Mouse (Mus musculus) ES-Bruce4 (cell line): ENCODE data around the gene Lats1.

Source experiments
- CTCF ChIP-seq: IDR thresholded peaks from one replicate; pipeline ENCODE4 v1.8.1; 2011; ENCODE audit warnings: low read depth, low read length
- EP300 ChIP-seq: IDR thresholded peaks from 2 replicates; pipeline ENCODE4 v1.6.1; 2011; ENCODE audit warnings: low read depth, low read length; ENCODE audit not compliant: insufficient read depth
- POLR2A ChIP-seq: IDR thresholded peaks from one replicate; pipeline ENCODE4 v1.8.1; 2011; ENCODE audit warnings: low read length; ENCODE audit not compliant: insufficient read depth

DNA sequence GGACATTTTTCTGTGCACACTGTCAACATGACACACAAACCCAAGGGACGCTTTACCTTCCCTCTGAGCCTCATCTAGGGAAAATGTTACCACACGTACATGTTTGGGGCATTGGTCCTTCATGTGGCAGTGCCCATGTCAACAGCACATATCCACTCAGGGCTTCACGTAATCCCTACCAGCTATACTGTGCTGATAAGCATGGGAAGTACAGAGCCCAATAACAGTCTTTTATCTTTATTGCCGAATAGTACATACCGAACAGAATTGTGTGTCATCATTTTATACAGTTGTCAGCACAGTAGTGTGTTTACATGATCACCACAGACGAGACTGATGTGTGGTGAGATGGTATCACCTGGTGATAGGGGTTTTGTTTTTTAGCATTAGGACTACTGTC lies 5.9 kb downstream of the Lats1 start:
- no peak for TF ChIP-seq POLR2A
- no peak for TF ChIP-seq EP300
- TF ChIP-seq CTCF: no peak
